8 mouse cellular contexts compared by ENCODE assay signal in genomic region chr2:92183613-92184076, GRCm38 (mm10).
A peak's percentile ranks its signal among the peaks of the same experiment; 100 is the strongest.
DNase-seq lines count a peak whose midpoint lies in the region; ATAC-seq and TF ChIP-seq lines count a peak whose summit lies in the region.

No protein-coding gene starts in this region.

- TF ChIP-seq POLR2A in liver, adult 2 months (IDR thresholded peaks at IDR 0.05; ENCODE audit: extremely low read depth, insufficient read depth, low read length) = peak; percentile 57; the same call in 1 of the 2 replicates

- H3K27me3 ChIP-seq in erythroblast, embryonic 14.5 days (ENCODE audit: control insufficient read depth) = peaks cover 43% of the 10 kb centered on the region
- no peaks in the 10 kb centered on the region for H3K27me3 ChIP-seq in heart, embryonic 12.5 days (replicated peaks)
- H3K27me3 ChIP-seq in kidney, postnatal 0 days (ENCODE audit: insufficient read depth, low read length) = no peaks in the 10 kb centered on the region
- H3K27me3 ChIP-seq in liver, adult 2 months (ENCODE audit: control insufficient read depth, insufficient read depth, low read length) = no peaks in the 10 kb centered on the region

- under 1% methylated on average over 18 of the region's 40 CpGs for WGBS in heart, embryonic 12.5 days
- 0% methylated on average over 19 of the region's 40 CpGs for WGBS in kidney, postnatal 0 days
- WGBS in liver, adult 2 months = 1% methylated on average over 26 of the region's 40 CpGs

- H3K4me2 ChIP-seq in heart, embryonic 12.5 days = peak overlapping the region; percentile 95
- H3K4me2 ChIP-seq in kidney, postnatal 0 days (ENCODE audit: low read length) = peak overlapping the region; percentile 92

- peaks cover 18% of the 10 kb centered on the region for H3K4me1 ChIP-seq in erythroblast, embryonic 14.5 days (ENCODE audit: control insufficient read depth)
- peaks cover 15% of the 10 kb centered on the region for H3K4me1 ChIP-seq in heart, embryonic 12.5 days (replicated peaks)
- peaks cover 15% of the 10 kb centered on the region for H3K4me1 ChIP-seq in kidney, postnatal 0 days (replicated peaks; ENCODE audit: insufficient read depth, low read length)
- H3K4me1 ChIP-seq in liver, adult 2 months (ENCODE audit: control insufficient read depth, insufficient read depth, low read length) = peaks cover 5% of the 10 kb centered on the region; the same call in 1 of the 2 replicates

- peak; percentile 88 for ATAC-seq in heart, embryonic 12.5 days (ENCODE audit: insufficient number of reproducible peaks, low FRiP score)
- peak; percentile 84 for ATAC-seq in kidney, postnatal 0 days (replicated peaks; ENCODE audit: low FRiP score, low read depth)
- peak; percentile 78 for ATAC-seq in monocyte, adult 5-6 weeks (replicated peaks; ENCODE audit: insufficient number of reproducible peaks, low FRiP score, low TSS enrichment, poor library complexity, severe bottlenecking)

- TF ChIP-seq CTCF in kidney, postnatal 0 days (IDR thresholded peaks at IDR 0.05; ENCODE audit: low read depth) = no peak
- no peak for TF ChIP-seq CTCF in liver, adult 2 months (IDR thresholded peaks at IDR 0.05; ENCODE audit: low read depth, low read length)

- peak; percentile 95 for DNase-seq in CD4-positive, CD25-positive, alpha-beta regulatory T cell, adult 2 months (ENCODE audit: low read depth, low spot score)
- peak; percentile 82 for DNase-seq in brain, embryonic 18.5 days (ENCODE audit: low read depth, low spot score)
- DNase-seq in kidney, postnatal 0 days (ENCODE audit: low spot score) = peak; percentile 93
- DNase-seq in liver, adult 2 months (ENCODE audit: extremely low read depth, low read depth, low spot score) = peak; percentile 67
- DNase-seq in spleen, postnatal 36 days (ENCODE audit: low spot score in 2 of 2) = peak; percentile 90 to 91

- H3K9me3 ChIP-seq in erythroblast, embryonic 14.5 days (ENCODE audit: control insufficient read depth, low read length) = no peaks in the 10 kb centered on the region
- H3K9me3 ChIP-seq in heart, embryonic 12.5 days (replicated peaks) = no peaks in the 10 kb centered on the region
- H3K9me3 ChIP-seq in kidney, postnatal 0 days (replicated peaks; ENCODE audit: low read length) = no peaks in the 10 kb centered on the region

- H3K79me2 ChIP-seq in liver, adult 2 months (ENCODE audit: control insufficient read depth, insufficient read depth, low read length) = peaks cover 3% of the 10 kb centered on the region; the same call in 1 of the 2 replicates

- H3K9ac ChIP-seq in heart, embryonic 12.5 days = peak overlapping the region; percentile 97
- H3K9ac ChIP-seq in kidney, postnatal 0 days (ENCODE audit: low read depth, low read length) = peak overlapping the region; percentile 89
- H3K9ac ChIP-seq in liver, adult 2 months (ENCODE audit: low read depth, low read length) = peak overlapping the region; percentile 69

- H3K36me3 ChIP-seq in erythroblast, embryonic 14.5 days (ENCODE audit: control insufficient read depth) = no peaks in the 10 kb centered on the region
- no peaks in the 10 kb centered on the region for H3K36me3 ChIP-seq in heart, embryonic 12.5 days
- no peaks in the 10 kb centered on the region for H3K36me3 ChIP-seq in kidney, postnatal 0 days (ENCODE audit: insufficient read depth, low read length)
- no peaks in the 10 kb centered on the region for H3K36me3 ChIP-seq in liver, adult 2 months (ENCODE audit: control insufficient read depth, insufficient read depth, low read length)

- peak overlapping the region; percentile 100 for H3K27ac ChIP-seq in heart, embryonic 12.5 days (ENCODE audit: poor library complexity, severe bottlenecking)
- peak overlapping the region; percentile 98 for H3K27ac ChIP-seq in kidney, postnatal 0 days
- peak overlapping the region; percentile 93 for H3K27ac ChIP-seq in liver, adult 2 months (replicated peaks; ENCODE audit: insufficient read depth, low read depth, low read length)

- peak overlapping the region; percentile 81 for H3K4me3 ChIP-seq in erythroblast, embryonic 14.5 days (replicated peaks)
- peak overlapping the region; percentile 94 for H3K4me3 ChIP-seq in heart, embryonic 12.5 days
- peak overlapping the region; percentile 78 for H3K4me3 ChIP-seq in kidney, postnatal 0 days (replicated peaks; ENCODE audit: low read depth, low read length)
- peak overlapping the region; percentile 80 for H3K4me3 ChIP-seq in liver, adult 2 months (ENCODE audit: insufficient read depth, low read depth, low read length)

Comparison
In these comparisons a context has a peak if more than half of its experiments do, and no peak if none do; other contexts are left out.
1. Peak in every context shown above with its lines: DNase-seq, ATAC-seq, H3K4me3 ChIP-seq and H3K27ac ChIP-seq.